Mouse (Mus musculus) thymus, adult 2 months (tissue): Measurements from ENCODE around the gene Vsx1.

Experiments used
- CTCF ChIP-seq: fragments of 200-500 bp; IDR thresholded peaks from 2 replicates; pipeline ENCODE4 v1.5.1; 2012; ENCODE audit warnings: mild to moderate bottlenecking, control low read depth, low read length, moderate library complexity, borderline replicate concordance; ENCODE audit not compliant: control insufficient read depth, poor library complexity, insufficient read depth; ENCODE audit errors: extremely low read depth
- POLR2A ChIP-seq: fragments of 200-500 bp; IDR thresholded peaks from 2 replicates; pipeline ENCODE4 v1.6.1; 2012; ENCODE audit warnings: mild to moderate bottlenecking, low read length, control low read depth, moderate library complexity; ENCODE audit not compliant: control insufficient read depth, poor library complexity, insufficient read depth; ENCODE audit errors: extremely low read depth

GRCm38 (mm10) chr2:150669454-150670045, 19.6 kb downstream of the Vsx1 start:
- TF ChIP-seq CTCF: no peak
- TF ChIP-seq POLR2A: no peak
